Mouse (Mus musculus) kidney, postnatal 14 days (tissue): ENCODE measurements around the gene Gpr179.

Source experiments
- DNase-seq: peaks from one replicate; pipeline ENCODE4 v3.0.0; 2022; ENCODE audit warnings: mixed read lengths

Gpr179 gene

DNA sequence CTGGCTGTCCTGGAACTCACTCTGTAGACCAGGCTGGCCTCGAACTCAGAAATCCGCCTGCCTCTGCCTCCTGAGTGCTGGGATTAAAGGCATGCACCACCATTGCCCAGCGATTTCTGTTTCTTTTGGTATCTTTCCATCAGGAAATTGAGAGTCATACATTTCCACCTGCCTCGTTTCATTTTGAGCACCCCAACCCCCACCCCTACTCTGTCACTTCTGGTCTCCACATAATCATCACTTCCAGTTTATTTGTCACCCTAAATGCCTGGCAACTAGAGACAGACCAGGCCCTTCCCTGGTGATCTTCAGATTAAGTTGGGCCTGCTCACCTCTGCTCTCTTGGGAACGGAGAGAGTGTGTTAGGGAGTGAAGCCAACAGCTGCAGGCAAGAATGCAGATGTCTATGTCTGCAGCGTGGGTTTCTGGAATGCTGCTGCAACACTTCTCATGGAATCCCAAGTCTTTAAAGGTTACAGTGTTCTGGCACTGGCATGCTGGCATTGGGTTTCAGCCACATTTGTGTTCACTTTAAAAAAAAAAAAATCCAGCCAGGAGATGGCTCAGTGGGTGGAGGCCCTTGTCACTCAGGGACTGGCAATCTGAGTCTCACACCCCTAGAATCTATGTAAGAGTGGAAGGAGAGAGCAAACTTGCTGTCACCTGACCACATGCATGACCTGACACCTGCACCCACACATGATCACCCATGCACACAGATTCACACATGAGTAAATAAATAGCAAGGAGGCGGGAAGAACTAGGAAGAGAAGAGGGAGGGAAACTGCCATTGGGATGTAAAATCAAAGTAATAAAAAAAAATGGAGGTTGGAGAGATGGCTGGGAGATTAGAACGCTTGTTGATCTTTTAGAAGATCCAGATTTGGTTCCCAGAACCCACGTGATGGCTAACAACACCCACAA is 65.8 kb downstream of the Gpr179 start:
- DNase-seq: peak; percentile 37

DNA sequence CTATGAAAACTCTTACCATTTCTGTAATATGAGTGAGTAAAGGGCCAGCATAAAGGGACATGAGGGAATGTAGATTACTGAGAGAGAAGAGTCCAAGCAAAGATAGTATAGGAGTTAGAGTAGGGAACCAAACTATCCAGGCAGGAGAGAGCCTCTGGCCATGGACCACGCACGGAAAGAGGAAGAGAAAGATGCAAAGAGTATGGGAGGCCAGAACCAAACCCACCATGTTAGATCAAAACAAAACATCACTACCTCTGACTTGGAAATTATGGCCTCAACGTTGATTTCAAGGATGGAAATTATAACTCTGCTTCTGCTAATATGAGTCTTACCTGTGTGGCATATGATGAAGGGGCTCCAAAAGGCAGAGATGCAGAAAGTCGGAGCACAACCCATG is 67.0 kb downstream of the Gpr179 start:
- DNase-seq: no peak

DNA sequence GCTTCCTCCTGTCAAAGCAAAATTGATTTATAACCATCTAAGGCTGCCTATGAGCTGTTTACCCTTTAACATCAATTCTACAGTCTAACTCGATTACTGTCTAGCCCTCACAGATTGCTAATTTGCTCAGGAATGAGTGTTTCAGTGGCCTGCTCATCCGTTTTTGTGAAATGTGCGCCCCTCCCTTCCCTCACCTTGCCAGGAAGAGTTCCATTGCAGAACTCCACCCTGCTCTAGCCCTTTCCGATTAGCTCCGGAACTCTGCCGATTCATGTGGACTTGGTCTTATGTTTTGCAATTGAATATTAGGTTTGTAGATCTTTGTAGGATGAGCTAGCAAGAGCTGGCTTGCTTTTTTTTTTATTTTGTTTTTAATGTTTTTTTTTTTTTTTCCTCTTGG is 69.7 kb downstream of the Gpr179 start:
- DNase-seq: no peak
